Mouse (Mus musculus) cerebellum, adult 2 months (tissue): Measurements from ENCODE around the gene Wwp2.

Experiments
- CTCF ChIP-seq: fragments of 200-500 bp; IDR thresholded peaks from 2 replicates; pipeline ENCODE4 v1.5.1; 2011; ENCODE audit warnings: low read depth, mild to moderate bottlenecking, control low read depth, low read length, moderate library complexity, borderline replicate concordance; ENCODE audit not compliant: insufficient read depth
- POLR2A ChIP-seq: fragments of 200-500 bp; IDR thresholded peaks from 2 replicates; pipeline ENCODE4 v1.6.1; 2011; ENCODE audit warnings: low read length, control low read depth, borderline replicate concordance; ENCODE audit not compliant: insufficient read depth

DNA sequence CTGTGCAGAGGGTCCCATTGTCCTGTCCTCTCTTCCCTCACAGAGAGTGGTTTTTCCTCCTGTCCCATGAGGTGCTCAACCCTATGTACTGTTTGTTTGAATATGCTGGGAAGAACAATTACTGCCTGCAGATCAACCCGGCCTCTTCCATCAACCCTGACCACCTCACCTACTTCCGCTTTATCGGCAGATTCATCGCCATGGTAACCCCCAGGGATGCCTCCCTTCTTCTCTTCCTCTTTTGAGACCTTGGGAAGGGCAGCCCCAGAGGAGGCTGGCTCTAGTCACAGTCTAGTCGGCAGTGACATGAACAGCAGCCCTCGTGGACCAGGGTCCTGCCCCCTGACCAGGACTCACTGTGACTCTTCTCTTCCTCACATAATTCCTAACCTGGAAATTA is 116.1 kb downstream of the Wwp2 start:
- TF ChIP-seq POLR2A, result no peak
- TF ChIP-seq CTCF, result no peak
